Mouse (Mus musculus) lung, adult 2 months (tissue): ENCODE measurements around the gene Morn3. TPM values are rescaled to one million over a fixed set of nuclear protein-coding genes. Genes with fewer than 3 reads are reported as not detected.

Source experiments
- DNase-seq: peaks from one replicate; pipeline ENCODE4 v3.0.0; 2022
- H3K4me1 ChIP-seq: fragments of 200-500 bp; 2 replicates; pipeline ENCODE4 v1.6.1; 2011; ENCODE audit warnings: low read length; ENCODE audit not compliant: control insufficient read depth, insufficient read depth
- H3K4me3 ChIP-seq: fragments of 200-500 bp; replicated peaks from 2 replicates; pipeline ENCODE3; 2011; ENCODE audit warnings: low read depth, mild to moderate bottlenecking, control low read depth, low read length; ENCODE audit errors: extremely low read depth
- CTCF ChIP-seq: fragments of 200-500 bp; IDR thresholded peaks from 2 replicates; pipeline ENCODE4 v1.5.1; 2011; ENCODE audit warnings: mild to moderate bottlenecking, low read length, control low read depth; ENCODE audit not compliant: insufficient read depth
- POLR2A ChIP-seq: fragments of 200-500 bp; IDR thresholded peaks from 2 replicates; pipeline ENCODE4 v1.6.1; 2011; ENCODE audit warnings: low read depth, mild to moderate bottlenecking, control low read depth, low read length, borderline replicate concordance; ENCODE audit errors: extremely low read depth
- WGBS: fragments of 180-500 bp; shearing (Covaris S2); methylation state at CpG from one replicate; pipeline ENCODE4 v1.1.7; 2018; 5-methylcytosine and 5-hydroxymethylcytosine counted together
- polyA plus RNA-seq: library from polyadenylated mRNA; depleted of rRNA; stranded (reverse); fragments of >200 nt; gene quantifications from 2 replicates; pipeline ENCODE4 v1.2.3, GENCODE M21; 2012; rRNA removed

Morn3 gene
- polyA plus RNA-seq, result 0.77 and 2.9 TPM in 2 replicates

DNA sequence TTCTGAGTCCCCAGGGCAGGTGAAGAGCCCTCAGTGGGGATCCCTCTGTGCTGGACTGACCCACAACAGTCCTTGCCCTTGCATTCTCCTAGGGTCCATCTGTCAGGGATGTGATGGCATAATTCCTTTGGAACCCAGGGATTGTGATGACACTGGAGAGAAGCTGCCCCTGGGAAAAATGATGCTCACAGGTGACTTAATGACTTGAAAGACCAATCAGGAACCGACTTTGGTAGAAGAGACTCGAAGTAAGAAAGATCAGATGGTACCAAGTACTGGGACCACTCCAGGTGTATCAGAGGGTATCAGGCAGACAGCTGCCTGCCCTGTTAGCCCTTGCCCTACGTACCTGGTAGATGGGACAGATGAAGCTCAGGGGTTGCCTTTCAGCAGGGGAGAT, at the start of gene Morn3:
Gene Morn3 (minus strand): TSS at position 101 of the 400 bp plus-strand sequence.
- 86% methylated on average over 3 of the region's 3 CpGs for WGBS
- TF ChIP-seq POLR2A (no peak), CTCF (no peak)
- no peak for DNase-seq
- no peaks in the 10 kb centered on the region for H3K4me1 ChIP-seq
- H3K4me3 ChIP-seq, result no peak within 1 kb of the TSS

DNA sequence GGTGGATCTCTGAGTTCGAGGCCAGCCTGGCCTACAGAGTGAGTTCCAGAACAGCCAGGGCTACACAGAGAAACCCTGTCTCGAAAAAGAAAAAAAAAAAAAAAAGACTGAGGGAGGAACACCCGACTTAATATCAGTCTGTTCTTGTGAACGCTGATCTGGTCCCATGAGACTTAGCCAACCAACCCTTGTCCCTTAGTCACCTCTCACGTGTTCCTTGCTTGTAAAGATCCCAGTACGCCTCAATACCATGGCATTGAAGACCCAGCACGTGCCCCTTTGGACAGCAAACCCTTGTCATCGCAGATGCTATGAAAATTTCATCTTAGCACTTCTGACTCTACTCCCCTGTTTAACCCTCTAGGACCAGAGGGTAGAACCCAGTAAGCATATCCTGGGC, 49.5 kb upstream of the Morn3 start:
- no peak for TF ChIP-seq POLR2A
- TF ChIP-seq CTCF, result no peak
- DNase-seq, result no peak
- WGBS, result 95% methylated on average over 8 of the region's 8 CpGs
- Histone ChIP-seq H3K4me3 (no peak overlapping the region), H3K4me1 (no peaks in the 10 kb centered on the region)

DNA sequence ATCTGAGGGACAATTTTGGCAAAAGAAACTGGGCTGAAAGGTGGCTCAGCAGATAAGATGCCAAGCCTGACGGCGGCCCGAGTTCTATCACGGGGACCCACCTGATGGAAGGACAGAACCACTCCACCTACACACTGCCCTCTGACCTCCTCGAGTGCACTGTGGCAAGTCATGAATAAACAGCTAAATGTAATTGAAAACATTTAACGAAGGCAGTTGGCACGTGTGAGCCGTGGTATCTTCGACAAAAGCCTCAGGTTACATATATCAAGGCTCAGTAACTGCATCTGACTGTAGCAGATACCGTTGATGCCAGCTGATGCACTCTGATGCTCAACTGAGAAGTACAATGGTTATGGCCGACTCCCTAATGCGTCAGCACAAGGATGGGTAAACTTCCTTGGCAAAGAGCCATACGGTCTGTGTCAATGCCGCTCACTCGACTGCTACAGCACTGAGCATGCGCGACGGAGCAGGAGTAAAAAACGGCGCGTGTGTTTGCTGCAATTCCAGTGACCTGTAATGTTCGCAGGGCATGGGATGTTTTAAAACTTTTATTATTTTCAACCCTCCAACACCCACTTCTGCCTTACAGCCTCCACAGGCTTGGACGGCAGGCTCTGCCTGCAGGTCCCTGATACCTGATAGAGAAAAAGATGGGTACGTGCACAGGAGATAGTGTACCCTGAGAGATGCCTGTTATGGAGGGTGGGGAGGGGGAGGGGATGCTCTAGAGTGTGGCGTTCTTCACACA, 47.6 kb upstream of the Morn3 start:
- no peak for DNase-seq
- Histone ChIP-seq H3K4me3 (no peak overlapping the region), H3K4me1 (no peaks in the 10 kb centered on the region)
- 65% methylated on average over 25 of the region's 25 CpGs for WGBS
- TF ChIP-seq CTCF (no peak), POLR2A (no peak)

DNA sequence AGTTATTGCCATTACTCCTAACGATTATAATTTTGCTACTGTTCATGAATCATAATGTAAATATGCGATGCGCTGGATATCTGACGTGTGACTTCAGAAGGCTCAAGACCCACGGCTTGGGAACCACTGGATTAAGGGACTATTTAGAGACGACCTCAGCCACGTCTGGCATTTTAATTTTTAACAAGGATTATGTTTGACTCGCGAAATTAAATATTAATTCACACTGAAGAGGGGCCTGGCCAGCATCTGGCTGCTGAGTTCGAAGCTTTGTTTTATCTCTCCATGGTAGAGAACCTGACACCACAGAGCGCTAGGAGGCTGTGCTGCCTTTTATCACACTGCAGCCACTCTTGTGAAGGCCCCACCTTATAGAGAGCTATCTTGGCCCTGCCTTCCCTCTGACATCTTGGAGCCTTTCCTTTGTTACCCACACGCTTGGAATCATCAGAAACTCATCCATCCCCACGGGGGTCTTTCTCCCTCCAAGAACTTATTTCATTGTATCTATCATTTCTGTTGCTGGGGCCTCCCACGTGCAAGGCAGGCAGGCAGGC, 46.3 kb upstream of the Morn3 start:
- no peak overlapping the region for H3K4me3 ChIP-seq
- no peak for DNase-seq
- no peaks in the 10 kb centered on the region for H3K4me1 ChIP-seq
- 83% methylated on average over 14 of the region's 14 CpGs for WGBS
- TF ChIP-seq CTCF (no peak), POLR2A (no peak)

DNA sequence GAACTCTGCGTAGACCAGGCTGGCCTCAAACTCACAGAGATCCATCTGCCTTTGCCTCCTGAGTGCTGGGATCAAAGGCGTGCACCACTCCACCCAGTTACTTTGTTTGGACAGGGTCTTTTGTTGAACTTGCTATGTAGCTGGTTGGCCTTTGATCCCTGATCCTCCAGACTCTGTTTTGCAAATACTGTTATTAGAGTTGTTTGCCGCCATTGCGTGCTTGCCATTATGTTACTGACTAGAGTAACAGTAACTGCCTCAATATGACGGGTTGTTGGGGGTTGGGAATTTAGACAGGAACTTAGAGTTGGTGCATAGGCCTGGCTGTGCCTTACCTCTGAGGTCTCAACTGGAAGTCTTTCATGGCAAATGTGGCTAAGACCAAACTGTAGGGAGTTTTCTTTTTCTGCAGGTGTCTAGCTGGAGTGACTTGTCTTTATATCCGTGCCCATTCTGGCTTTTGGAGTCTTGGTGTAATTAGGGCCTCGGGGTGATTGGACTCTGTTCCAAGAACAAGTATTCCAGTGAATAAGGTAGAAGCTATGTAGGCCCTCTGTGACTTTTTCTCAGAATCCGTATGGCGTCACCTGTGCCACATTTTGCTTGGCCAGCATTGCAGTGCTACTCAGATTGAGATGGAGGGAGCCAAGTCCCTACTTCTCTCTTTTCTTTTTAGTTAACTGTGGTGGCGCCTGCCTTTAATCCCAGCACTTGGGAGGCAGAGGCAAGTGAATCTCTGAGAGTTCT, 43.9 kb upstream of the Morn3 start:
- TF ChIP-seq POLR2A, result no peak
- TF ChIP-seq CTCF, result no peak
- no peak for DNase-seq
- Histone ChIP-seq H3K4me1 (no peaks in the 10 kb centered on the region), H3K4me3 (no peak overlapping the region)
- 85% methylated on average over 10 of the region's 10 CpGs for WGBS

DNA sequence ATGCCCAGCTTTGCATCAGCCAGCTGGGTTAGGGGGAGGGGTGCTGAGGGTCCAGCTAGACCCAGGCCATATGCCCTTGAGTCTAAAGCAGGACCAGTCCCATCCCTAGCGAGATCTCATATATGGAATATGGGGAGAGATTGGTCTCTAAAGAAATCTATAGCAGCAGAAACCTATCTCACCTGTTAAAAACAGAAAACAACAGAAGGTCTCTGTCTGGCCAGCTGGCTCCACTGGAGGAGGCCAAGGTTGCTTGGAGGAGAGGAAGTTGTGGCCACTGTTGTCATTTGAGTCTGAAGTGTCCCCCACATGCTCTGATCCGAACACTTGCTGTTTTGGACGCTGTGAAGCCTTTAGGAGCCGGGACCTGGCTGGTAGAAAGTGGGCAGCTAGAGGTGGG, 42.0 kb upstream of the Morn3 start:
- no peak overlapping the region for H3K4me3 ChIP-seq
- no peaks in the 10 kb centered on the region for H3K4me1 ChIP-seq
- WGBS, result 91% methylated on average over 4 of the region's 4 CpGs
- no peak for DNase-seq
- TF ChIP-seq POLR2A (no peak), CTCF (no peak)

DNA sequence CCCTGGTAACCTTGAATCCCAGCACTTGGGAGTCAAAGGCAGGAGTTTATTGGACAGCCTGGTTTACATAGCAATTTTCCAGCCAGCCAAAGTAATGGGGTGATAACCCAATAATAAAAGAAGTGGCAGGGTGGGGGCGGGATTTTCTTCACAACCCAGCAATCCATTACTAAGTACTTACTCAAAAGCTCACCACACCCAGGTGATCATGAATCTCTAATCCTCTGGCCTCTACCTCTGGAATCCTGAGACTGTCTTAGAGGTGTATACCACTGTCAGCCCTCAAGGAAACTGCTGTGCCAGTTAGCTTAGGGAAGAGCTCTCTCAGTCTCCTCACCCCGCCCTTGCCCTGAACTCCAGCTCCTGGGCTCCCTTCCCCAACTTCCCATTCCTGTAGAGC, 39.7 kb upstream of the Morn3 start:
- no peak for TF ChIP-seq CTCF
- no peak for TF ChIP-seq POLR2A
- no peaks in the 10 kb centered on the region for H3K4me1 ChIP-seq
- DNase-seq, result no peak
- H3K4me3 ChIP-seq, result no peak overlapping the region
- WGBS, result 87% methylated on average over 2 of the region's 2 CpGs

DNA sequence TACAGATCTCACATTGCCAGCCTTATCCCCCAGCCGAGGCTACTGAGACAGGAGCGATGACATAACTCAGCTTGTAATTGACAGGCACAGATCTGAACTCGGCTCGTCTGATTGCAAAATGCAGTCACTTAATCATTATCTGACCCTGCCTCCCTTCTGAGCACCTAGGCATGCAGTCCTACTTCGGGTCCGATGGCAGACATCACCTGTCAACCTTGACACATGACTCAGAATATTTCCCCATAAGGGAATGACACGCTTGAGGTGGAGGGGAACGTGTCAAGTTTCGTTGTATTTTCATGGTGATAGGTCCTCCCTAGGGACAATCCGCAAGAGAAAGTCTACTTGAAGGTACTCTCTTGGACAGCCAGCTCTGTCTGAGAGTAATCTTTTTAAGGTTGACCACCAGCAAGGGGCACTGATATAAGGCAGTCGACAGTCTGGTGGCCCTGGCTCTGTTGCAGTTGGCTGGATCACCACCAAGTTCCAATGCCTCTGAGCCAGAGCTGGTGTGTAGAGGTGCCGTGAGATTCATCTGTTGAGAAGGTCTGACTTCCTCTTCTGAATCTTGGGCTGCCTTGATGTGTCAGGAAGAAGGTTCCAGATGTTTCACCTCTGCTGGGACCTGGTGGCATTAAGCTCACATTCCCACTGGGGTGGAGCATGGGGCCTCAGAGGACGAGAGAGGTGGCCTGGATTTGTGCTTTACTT, 36.7 kb upstream of the Morn3 start:
- no peak for TF ChIP-seq POLR2A
- no peak for TF ChIP-seq CTCF
- DNase-seq, result no peak
- 58% methylated on average over 13 of the region's 13 CpGs for WGBS
- Histone ChIP-seq H3K4me1 (no peaks in the 10 kb centered on the region), H3K4me3 (no peak overlapping the region)

DNA sequence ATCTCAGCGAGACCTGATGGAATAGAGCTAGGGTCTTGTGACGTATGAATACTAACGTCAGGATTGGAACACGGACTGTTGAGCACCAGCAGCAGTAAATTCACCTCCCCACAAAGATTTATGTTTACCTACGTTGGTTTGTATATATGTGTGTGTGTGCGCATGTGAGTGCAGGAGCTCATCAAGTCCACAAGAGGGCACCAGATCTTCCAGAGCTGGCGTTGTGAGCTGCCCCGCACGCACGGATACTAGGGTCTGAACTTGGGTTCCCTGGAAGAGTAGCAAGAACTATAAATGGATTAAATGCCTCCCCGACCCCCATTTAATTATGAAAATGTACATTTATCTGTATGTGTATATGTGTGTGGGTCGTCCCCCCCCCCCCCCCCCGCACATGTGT, 33.7 kb upstream of the Morn3 start:
- Histone ChIP-seq H3K4me1 (peaks cover 9% of the 10 kb centered on the region), H3K4me3 (no peak overlapping the region)
- no peak for DNase-seq
- WGBS, result 96% methylated on average over 13 of the region's 13 CpGs
- no peak for TF ChIP-seq POLR2A
- TF ChIP-seq CTCF, result no peak

DNA sequence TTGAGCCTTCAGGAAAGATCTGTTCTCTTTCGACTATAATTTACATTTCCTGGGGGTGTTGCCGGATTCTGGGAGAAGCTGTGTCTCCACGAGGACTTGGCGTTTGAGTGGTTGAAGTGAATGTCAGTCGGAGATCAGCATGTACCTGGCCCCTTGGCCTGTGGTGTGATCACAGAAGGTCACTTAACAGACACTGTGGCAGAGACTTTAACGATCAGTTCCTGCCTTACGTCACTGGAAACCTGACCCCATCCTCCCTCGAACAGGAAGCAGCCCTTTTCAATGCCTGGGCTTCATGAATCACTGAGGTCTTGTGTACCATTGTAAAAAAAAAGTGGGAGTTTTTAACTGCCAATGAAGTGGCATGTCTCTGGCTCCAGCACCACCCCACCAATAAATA, 33.2 kb upstream of the Morn3 start:
- DNase-seq, result no peak
- WGBS, result 38% methylated on average over 8 of the region's 8 CpGs
- TF ChIP-seq CTCF (no peak), POLR2A (no peak)

More for the DNA sequence above, 33.2 kb upstream of the Morn3 start:
- H3K4me1 ChIP-seq, result peaks cover 9% of the 10 kb centered on the region
- no peak overlapping the region for H3K4me3 ChIP-seq
